Mouse (Mus musculus) kidney, postnatal 0 days (tissue): Measurements from ENCODE around the gene Tmem170b. TPM values are rescaled to one million over a fixed set of nuclear protein-coding genes. Genes with fewer than 3 reads are reported as not detected.

ENCODE experiments used
- ATAC-seq: fragments of 200-750 bp; cut with Nextera tagmentation; replicated peaks from 2 replicates; pipeline ENCODE4 v1.8.0; 2017; ENCODE audit warnings: low read depth, moderate number of reproducible peaks, moderate TSS enrichment, moderate library complexity; ENCODE audit not compliant: low FRiP score
- DNase-seq: peaks from one replicate; pipeline ENCODE4 v3.0.0-alpha.2; 2016; ENCODE audit warnings: low spot score
- H3K27ac ChIP-seq: fragments of 300-500 bp; sonication (generic); 2 replicates; pipeline ENCODE4 v1.5.1; 2014; ENCODE audit warnings: mild to moderate bottlenecking
- H3K27me3 ChIP-seq: fragments of 300-500 bp; sonication (generic); 2 replicates; pipeline ENCODE4 v1.6.1; 2014; ENCODE audit warnings: low read length, mixed read lengths; ENCODE audit not compliant: insufficient read depth
- H3K36me3 ChIP-seq: fragments of 300-500 bp; sonication (generic); 2 replicates; pipeline ENCODE4 v1.6.1; 2014; ENCODE audit warnings: low read length, mixed read lengths; ENCODE audit not compliant: insufficient read depth
- H3K4me1 ChIP-seq: fragments of 300-500 bp; sonication (generic); replicated peaks from 2 replicates; pipeline ENCODE4 v1.6.1; 2014; ENCODE audit warnings: antibody characterized with exemption, low read length, mixed read lengths; ENCODE audit not compliant: insufficient read depth
- H3K4me2 ChIP-seq: fragments of 300-500 bp; sonication (generic); 2 replicates; pipeline ENCODE4 v1.6.1; 2014; ENCODE audit warnings: mild to moderate bottlenecking, low read length, moderate library complexity, mixed read lengths
- H3K4me3 ChIP-seq: fragments of 300-500 bp; sonication (generic); replicated peaks from 2 replicates; pipeline ENCODE4 v1.5.1; 2014; ENCODE audit warnings: low read depth, low read length
- H3K9ac ChIP-seq: fragments of 300-500 bp; sonication (generic); 2 replicates; pipeline ENCODE4 v1.6.1; 2014; ENCODE audit warnings: low read depth, low read length
- H3K9me3 ChIP-seq: fragments of 300-500 bp; sonication (generic); replicated peaks from 2 replicates; pipeline ENCODE4 v1.6.1; 2016; ENCODE audit warnings: low read length, inconsistent platforms, mixed read lengths
- CTCF ChIP-seq: IDR thresholded peaks from 2 replicates; pipeline ENCODE4 v1.5.1; 2016; ENCODE audit warnings: antibody characterized with exemption, low read depth, mild to moderate bottlenecking, moderate library complexity
- WGBS: fragments of 180-500 bp; shearing (Covaris S2); extraction: QIAGEN DNeasy Blood & Tissue Kit; methylation state at CpG from one replicate; pipeline ENCODE4 v1.1.7; 2014; 5-methylcytosine and 5-hydroxymethylcytosine counted together
- polyA plus RNA-seq: library from polyadenylated mRNA; unstranded; fragments of >200 nt; fragmentation: Nextera tagmentation; extraction: Ambion mirVana; gene quantifications from 2 replicates; pipeline ENCODE4 v1.2.1, GENCODE M21; 2015

The Tmem170b gene
- polyA plus RNA-seq, 1 experiment from 2014 or later, result 7.0 TPM

DNA sequence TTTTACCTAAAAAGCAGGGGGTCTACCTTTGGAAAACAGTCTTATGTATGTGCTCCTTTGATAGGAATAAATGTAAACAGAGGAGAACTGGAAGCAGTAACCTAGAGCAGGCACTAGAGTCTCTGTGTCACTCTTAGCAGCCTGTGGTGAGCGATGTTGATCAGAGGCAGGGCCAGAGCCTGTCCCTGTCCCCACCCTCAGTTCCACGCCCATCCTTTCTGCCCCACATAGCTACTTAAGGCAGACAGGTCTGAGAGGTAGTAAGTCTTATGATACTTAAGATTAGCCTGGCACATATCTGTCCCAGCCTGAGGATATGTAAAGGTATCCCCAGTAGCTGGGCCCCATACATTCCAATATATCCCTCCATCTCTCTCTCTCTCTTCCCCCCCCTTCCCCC, 2.9 kb downstream of the Tmem170b start:
- Histone ChIP-seq H3K27ac (no peak overlapping the region), H3K27me3 (no peaks in the 10 kb centered on the region), H3K9ac (0 out of 2 replicates have a peak overlapping the region, but pooled peaks have one; percentile 3), H3K36me3 (no peaks in the 10 kb centered on the region), H3K4me1 (no peaks in the 10 kb centered on the region), H3K4me3 (no peak overlapping the region), H3K9me3 (no peaks in the 10 kb centered on the region), H3K4me2 (no peak overlapping the region)
- no peak for TF ChIP-seq CTCF
- DNase-seq (no peak), ATAC-seq (no peak)
- WGBS, result 56% methylated on average over 2 of the region's 2 CpGs

DNA sequence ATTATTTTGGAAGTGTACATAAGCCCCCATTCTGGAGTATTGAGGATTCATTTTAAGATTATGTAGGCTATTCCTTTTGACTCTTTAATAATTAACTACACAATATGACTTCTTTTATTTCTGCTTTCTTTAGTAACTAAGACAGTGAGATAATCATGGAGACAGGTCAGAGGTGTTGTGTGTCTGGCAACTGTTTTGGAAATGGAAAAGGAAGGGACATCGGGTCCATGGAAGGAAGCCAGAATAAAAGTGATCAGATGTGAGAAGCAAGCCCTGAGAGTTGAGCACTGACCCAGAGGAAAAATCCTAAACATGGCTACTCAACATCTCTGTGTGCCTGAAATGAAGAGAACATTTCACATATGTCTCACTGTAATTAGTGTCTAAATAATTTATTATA, 5.3 kb downstream of the Tmem170b start:
- Histone ChIP-seq H3K36me3 (no peaks in the 10 kb centered on the region), H3K9me3 (no peaks in the 10 kb centered on the region), H3K27me3 (no peaks in the 10 kb centered on the region), H3K4me2 (no peak overlapping the region), H3K9ac (no peak overlapping the region), H3K27ac (no peak overlapping the region), H3K4me1 (no peaks in the 10 kb centered on the region), H3K4me3 (no peak overlapping the region)
- 77% methylated on average over 1 of the region's 1 CpGs for WGBS
- no peak for ATAC-seq
- no peak for TF ChIP-seq CTCF
- DNase-seq, result no peak

DNA sequence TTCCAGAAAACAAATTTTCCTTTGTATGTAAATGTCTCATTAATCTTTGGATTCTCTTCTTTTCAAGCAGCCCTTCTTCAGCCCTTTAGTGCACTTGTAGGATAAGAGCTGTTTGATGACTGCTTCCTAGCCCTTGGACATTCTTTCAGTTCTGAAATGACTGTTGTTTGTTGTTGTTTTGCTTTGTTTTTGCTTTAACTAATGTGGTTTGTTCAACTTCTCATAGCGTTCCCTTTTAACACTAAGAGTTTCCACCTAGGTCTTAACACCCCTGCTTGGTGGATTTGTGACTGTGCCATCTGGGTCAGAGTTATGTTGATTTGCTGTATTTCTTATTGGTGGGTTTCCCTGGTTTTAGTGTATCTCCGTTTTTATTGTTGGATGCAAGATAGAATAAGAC, 8.8 kb downstream of the Tmem170b start:
- Histone ChIP-seq H3K4me3 (no peak overlapping the region), H3K4me2 (no peak overlapping the region), H3K27me3 (no peaks in the 10 kb centered on the region), H3K9me3 (no peaks in the 10 kb centered on the region), H3K27ac (no peak overlapping the region), H3K36me3 (no peaks in the 10 kb centered on the region), H3K4me1 (no peaks in the 10 kb centered on the region), H3K9ac (no peak overlapping the region)
- DNase-seq, result no peak
- WGBS, result 79% methylated on average over 2 of the region's 2 CpGs
- no peak for ATAC-seq
- TF ChIP-seq CTCF, result no peak

DNA sequence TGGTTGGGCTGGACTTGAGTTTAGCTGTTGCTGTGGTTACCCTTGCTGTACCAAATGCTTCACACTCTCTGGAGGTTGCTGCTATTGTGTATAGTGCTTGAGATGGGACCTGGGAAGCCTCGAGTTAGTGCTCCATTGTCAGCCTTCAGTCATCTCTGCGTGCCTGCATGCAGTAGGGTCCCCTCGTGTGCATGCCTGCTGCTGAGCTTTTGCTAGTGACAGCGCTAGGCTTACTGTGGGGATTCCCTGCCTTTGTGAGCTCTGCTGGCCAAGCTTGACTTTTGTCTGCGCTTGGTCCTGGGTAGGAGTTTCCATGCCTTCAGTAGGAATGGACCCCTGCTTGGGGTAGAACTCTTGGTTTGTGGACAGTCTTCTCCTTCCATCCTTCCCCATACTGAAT, 9.3 kb downstream of the Tmem170b start:
- H3K4me2 ChIP-seq, result no peak overlapping the region
- WGBS, result 58% methylated on average over 5 of the region's 5 CpGs
- H3K36me3 ChIP-seq, result no peaks in the 10 kb centered on the region
- H3K27ac ChIP-seq, result no peak overlapping the region
- H3K27me3 ChIP-seq, result no peaks in the 10 kb centered on the region
- H3K9me3 ChIP-seq, result no peaks in the 10 kb centered on the region
- H3K4me1 ChIP-seq, result no peaks in the 10 kb centered on the region
- no peak for ATAC-seq
- TF ChIP-seq CTCF, result no peak
- H3K9ac ChIP-seq, result no peak overlapping the region
- H3K4me3 ChIP-seq, result no peak overlapping the region
- DNase-seq, result no peak

DNA sequence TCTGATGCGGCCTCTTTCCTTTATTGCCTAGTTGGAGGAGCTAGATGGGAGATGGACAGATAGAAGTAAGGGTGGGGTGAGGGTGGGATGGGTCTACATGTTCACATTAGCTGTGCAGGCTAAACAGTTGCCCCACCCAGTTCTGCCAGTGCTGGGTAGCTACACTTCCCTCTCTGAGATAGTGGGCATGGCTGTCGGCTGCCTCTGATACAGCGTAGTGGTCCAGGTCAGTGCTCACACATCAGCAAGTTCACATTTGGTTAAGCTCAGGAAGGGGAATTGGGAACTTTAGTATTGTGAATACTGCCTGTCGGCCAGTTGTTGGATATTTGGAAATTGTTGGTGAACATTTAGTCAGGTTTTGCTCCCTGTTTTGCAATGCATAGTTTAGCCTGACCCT, 13.8 kb downstream of the Tmem170b start:
- Histone ChIP-seq H3K27ac (no peak overlapping the region), H3K36me3 (no peaks in the 10 kb centered on the region), H3K9me3 (no peaks in the 10 kb centered on the region), H3K4me2 (no peak overlapping the region), H3K27me3 (no peaks in the 10 kb centered on the region), H3K4me3 (no peak overlapping the region), H3K9ac (no peak overlapping the region), H3K4me1 (peaks cover 4% of the 10 kb centered on the region; the same call in 1 of the 2 replicates)
- TF ChIP-seq CTCF, result no peak
- ATAC-seq (no peak), DNase-seq (no peak)
- 89% methylated on average over 4 of the region's 4 CpGs for WGBS

DNA sequence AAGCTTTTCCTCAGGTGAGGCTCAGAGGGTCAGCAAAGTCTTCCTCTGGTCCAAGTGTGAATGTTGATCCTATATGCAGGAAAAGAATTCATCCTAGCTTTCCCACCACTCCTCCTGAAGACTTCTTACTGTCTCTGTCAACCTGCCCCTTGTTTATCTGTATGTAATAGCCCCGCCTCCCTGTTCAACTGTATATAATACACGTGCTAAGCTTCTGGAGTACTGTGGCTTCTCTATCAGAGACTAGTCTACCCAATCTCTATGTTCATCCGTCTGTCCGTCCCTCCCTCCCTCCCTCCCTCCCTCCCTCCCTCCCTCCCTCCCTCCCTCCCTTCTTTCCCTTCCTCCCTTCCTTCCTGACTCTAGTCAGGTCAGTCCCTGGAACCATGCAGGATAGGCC, 14.4 kb downstream of the Tmem170b start:
- no peaks in the 10 kb centered on the region for H3K36me3 ChIP-seq
- H3K4me1 ChIP-seq, result peaks cover 4% of the 10 kb centered on the region; the same call in 1 of the 2 replicates
- H3K9ac ChIP-seq, result no peak overlapping the region
- H3K4me3 ChIP-seq, result no peak overlapping the region
- H3K4me2 ChIP-seq, result no peak overlapping the region
- H3K9me3 ChIP-seq, result no peaks in the 10 kb centered on the region
- no peak overlapping the region for H3K27ac ChIP-seq
- ATAC-seq (no peak), DNase-seq (no peak)
- 89% methylated on average over 4 of the region's 4 CpGs for WGBS
- no peak for TF ChIP-seq CTCF
- H3K27me3 ChIP-seq, result no peaks in the 10 kb centered on the region

DNA sequence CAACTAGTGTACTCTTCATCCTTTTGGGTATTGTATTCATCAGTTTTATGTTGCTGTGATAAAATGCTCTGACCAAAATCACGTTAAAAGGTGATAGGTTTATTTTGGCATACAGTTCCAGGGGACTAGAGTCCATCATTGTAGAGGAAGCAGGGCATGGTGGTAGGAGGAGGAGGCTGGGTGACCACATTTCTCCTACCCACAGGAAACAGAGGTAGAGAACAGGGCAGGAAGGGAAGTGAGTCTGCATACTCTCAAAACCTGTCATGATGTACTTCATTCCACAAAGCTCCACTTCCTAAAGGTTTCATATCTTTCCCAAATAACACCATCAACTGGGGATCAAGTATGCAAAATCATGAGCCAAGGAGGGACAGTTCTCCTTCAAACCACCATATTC, 18.4 kb downstream of the Tmem170b start:
- DNase-seq (no peak), ATAC-seq (no peak)
- Histone ChIP-seq H3K36me3 (no peaks in the 10 kb centered on the region), H3K9ac (no peak overlapping the region), H3K27me3 (no peaks in the 10 kb centered on the region), H3K9me3 (no peaks in the 10 kb centered on the region), H3K27ac (no peak overlapping the region), H3K4me3 (no peak overlapping the region), H3K4me1 (peaks cover 4% of the 10 kb centered on the region; the same call in 1 of the 2 replicates), H3K4me2 (no peak overlapping the region)
- no peak for TF ChIP-seq CTCF
- WGBS, result 81% methylated on average over 1 of the region's 1 CpGs
